Mouse (Mus musculus) ES-Bruce4 (cell line): ENCODE results near the gene Ccnc.

Source experiments
- CTCF ChIP-seq: IDR thresholded peaks from one replicate; pipeline ENCODE4 v1.8.1; 2011; ENCODE audit warnings: low read depth, low read length
- POLR2A ChIP-seq: IDR thresholded peaks from one replicate; pipeline ENCODE4 v1.8.1; 2011; ENCODE audit warnings: low read length; ENCODE audit not compliant: insufficient read depth

DNA sequence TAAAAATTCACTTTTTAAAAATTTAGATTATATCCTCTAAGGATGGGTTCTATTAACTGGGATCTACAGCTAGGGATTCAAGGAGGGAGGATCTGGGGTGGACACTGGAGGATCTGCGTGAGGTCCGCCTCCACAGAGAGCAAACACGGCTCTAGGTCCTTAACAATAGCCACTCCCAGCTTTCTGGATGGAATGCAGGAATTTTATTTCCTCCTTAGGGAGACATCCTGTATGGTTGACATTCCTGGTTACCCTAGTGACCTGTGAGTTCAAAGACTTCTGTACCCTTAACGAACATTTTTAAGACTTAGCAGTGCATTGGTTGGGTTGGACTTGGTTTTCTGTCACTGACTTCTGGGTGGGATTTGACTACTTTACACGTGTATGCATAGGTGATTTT lies 18.2 kb downstream of the Ccnc start:
- TF ChIP-seq CTCF, result no peak
- no peak for TF ChIP-seq POLR2A
